Mouse (Mus musculus) MEL (cell line): ENCODE results near the gene Apc2. TPM values are rescaled to one million over a fixed set of nuclear protein-coding genes. Genes with fewer than 3 reads are reported as not detected.

Source experiments
- DNase-seq: peaks from one replicate; pipeline ENCODE4 v3.0.0; 2011; ENCODE audit warnings: low read depth, low spot score
- H3K27ac ChIP-seq: 2 replicates; pipeline ENCODE4 v1.5.1; 2012; ENCODE audit warnings: low read depth, mild to moderate bottlenecking, control low read depth, low read length, moderate library complexity; ENCODE audit not compliant: control insufficient read depth
- H3K27me3 ChIP-seq, 2 experiments: fragments of 150-350 bp in 1 of 2; sonication (generic) in 1 of 2; 2 replicates each; pipeline ENCODE4 v1.6.1; 2012; ENCODE audit warnings: low read length in 2 of 2, mild to moderate bottlenecking in 2 of 2, improper control_type of control experiment in 1 of 2, moderate library complexity in 1 of 2; ENCODE audit not compliant: insufficient read depth in 2 of 2, control insufficient read depth in 1 of 2
- H3K36me3 ChIP-seq, 2 experiments: 2 replicates each; pipeline ENCODE4 v1.6.1; 2012 to 2014; ENCODE audit warnings: low read length in 2 of 2, improper control_type of control experiment in 1 of 2, inconsistent platforms in 1 of 2, mild to moderate bottlenecking in 1 of 2; ENCODE audit not compliant: insufficient read depth in 2 of 2, control insufficient read depth in 1 of 2
- H3K4me1 ChIP-seq, 2 experiments: fragments of 150-350 bp in 1 of 2; sonication (generic) in 1 of 2; 2 replicates each; pipeline ENCODE4 v1.6.1; 2012; ENCODE audit warnings: low read length in 2 of 2, improper control_type of control experiment in 1 of 2, mild to moderate bottlenecking in 1 of 2; ENCODE audit not compliant: insufficient read depth in 2 of 2, control insufficient read depth in 1 of 2
- H3K4me3 ChIP-seq, 2 experiments: fragments of 150-350 bp in 1 of 2; sonication (generic) in 1 of 2; 2 replicates each; pipeline ENCODE4 v1.5.1; 2012; ENCODE audit warnings: low read depth in 2 of 2, low read length in 2 of 2, mild to moderate bottlenecking in 2 of 2, moderate library complexity in 2 of 2, control low read depth in 1 of 2, improper control_type of control experiment in 1 of 2; ENCODE audit not compliant: control insufficient read depth in 1 of 2, insufficient read depth in 1 of 2
- H3K79me2 ChIP-seq: 2 replicates; pipeline ENCODE4 v1.6.1; 2012; ENCODE audit warnings: mild to moderate bottlenecking, low read length, moderate library complexity; ENCODE audit not compliant: control insufficient read depth, poor library complexity, insufficient read depth
- H3K9ac ChIP-seq: 2 replicates; pipeline ENCODE4 v1.6.1; 2012; ENCODE audit warnings: low read depth, mild to moderate bottlenecking, control low read depth, low read length, moderate library complexity; ENCODE audit not compliant: control insufficient read depth, poor library complexity, severe bottlenecking
- H3K9me3 ChIP-seq: fragments of 150-350 bp; sonication (generic); replicated peaks from 2 replicates; pipeline ENCODE4 v1.6.1; 2012; ENCODE audit warnings: mild to moderate bottlenecking, low read length, improper control_type of control experiment, moderate library complexity; ENCODE audit not compliant: insufficient read depth
- MAZ ChIP-seq: IDR thresholded peaks from 2 replicates; pipeline ENCODE4 v1.6.1; 2012; ENCODE audit warnings: low read depth, mild to moderate bottlenecking, inconsistent platforms, low read length, improper control_type of control experiment
- polyA plus RNA-seq, 2 experiments: library from polyadenylated mRNA; stranded (reverse) in 1 of 2; unstranded in 1 of 2; fragments of >175 nt in 1 of 2; fragments of >200 nt in 1 of 2; gene quantifications; 2 replicates each; pipeline versions ENCODE4 v1.2.1 to v1.2.4; 2012; ENCODE audit warnings: low replicate concordance in 2 of 2, low read depth in 1 of 2; ENCODE audit not compliant: insufficient read length in 2 of 2, insufficient read depth in 1 of 2, missing spikeins in 1 of 2
- total RNA-seq: library from RNA; depleted of rRNA; stranded (reverse); fragments of 300-350 nt; gene quantifications from 2 replicates; pipeline ENCODE4 v1.2.3, GENCODE M21; 2012; rRNA removed

The Apc2 gene
- total and polyA plus RNA-seq, 3 experiments, result 0.58 to 1.2 TPM; not detected in 1

DNA sequence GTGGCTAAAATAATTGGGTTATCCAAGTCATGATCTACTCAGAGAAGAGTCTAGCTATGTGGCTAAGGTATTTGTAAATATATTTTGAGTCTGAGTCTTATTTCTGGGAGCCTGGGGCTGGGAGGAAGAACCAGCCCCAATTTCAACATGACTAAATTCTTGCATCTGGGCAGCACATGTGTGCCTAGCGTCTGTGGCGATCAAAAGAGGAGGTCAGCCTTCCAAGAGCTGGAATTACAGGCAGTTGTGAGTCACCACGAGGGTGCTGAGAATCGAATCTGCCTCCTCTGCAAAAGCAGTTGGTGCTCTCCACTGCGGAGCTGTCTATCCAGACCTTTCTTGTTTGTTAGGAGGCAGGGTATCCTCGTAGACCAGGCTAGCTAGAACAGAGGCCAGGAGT is 70.0 kb downstream of the Apc2 start:
- Histone ChIP-seq H3K27me3 (peaks cover 2% of the 10 kb centered on the region in 2 experiments; a peak in 1 of 4 replicates), H3K9ac (no peak overlapping the region), H3K27ac (no peak overlapping the region), H3K4me3 (no peak overlapping the region), H3K9me3 (no peaks in the 10 kb centered on the region), H3K79me2 (no peaks in the 10 kb centered on the region), H3K36me3 (no peaks in the 10 kb centered on the region), H3K4me1 (no peaks in the 10 kb centered on the region)
- no peak for DNase-seq
- TF ChIP-seq MAZ, result no peak

Other genes starting within 250 kb of the Apc2 start
- 422 and 508 TPM in 2 replicates for gene Gpx4, start 248.8 kb upstream of the Apc2 start, total RNA-seq
- 100 to 1,000 TPM in 1 of 2 experiments, not detected in 1; 536 TPM for gene Gpx4, start 248.8 kb upstream of the Apc2 start, polyA plus RNA-seq
- 14.6 and 15.8 TPM in 2 replicates for gene Sbno2, start 190.4 kb upstream of the Apc2 start, total RNA-seq
- gene Sbno2, start 190.4 kb upstream of the Apc2 start, polyA plus RNA-seq, result 10 to 100 TPM in 1 of 2 experiments, not detected in 1; 29.0 TPM
- gene Stk11, start 180.2 kb upstream of the Apc2 start, total RNA-seq, result 77.8 and 108 TPM in 2 replicates
- gene Stk11, start 180.2 kb upstream of the Apc2 start, polyA plus RNA-seq, result 100 to 1,000 TPM in 1 of 2 experiments, not detected in 1; 188 TPM
- gene Atp5d, start 157.3 kb upstream of the Apc2 start, total RNA-seq, result 308 and 324 TPM in 2 replicates
- gene Atp5d, start 157.3 kb upstream of the Apc2 start, polyA plus RNA-seq, result 100 to 1,000 TPM; 300 to 657 TPM
- gene Cbarp, start 155.1 kb upstream of the Apc2 start, total RNA-seq, result 4.8 and 6.8 TPM in 2 replicates
- gene Cbarp, start 155.1 kb upstream of the Apc2 start, polyA plus RNA-seq, result 10 to 100 TPM in 1 of 2 experiments, not detected in 1; 19.3 TPM
- 8.1 and 8.3 TPM in 2 replicates for gene Midn, start 147.7 kb upstream of the Apc2 start, total RNA-seq
- gene Midn, start 147.7 kb upstream of the Apc2 start, polyA plus RNA-seq, result 10 to 100 TPM in 1 of 2 experiments, not detected in 1; 26.7 TPM
- gene Cirbp, start 130.0 kb upstream of the Apc2 start, total RNA-seq, result 21.2 and 27.2 TPM in 2 replicates
- gene Cirbp, start 130.0 kb upstream of the Apc2 start, polyA plus RNA-seq, result 10 to 100 TPM in 1 of 2 experiments, not detected in 1; 56.6 TPM
- 16.9 and 17.7 TPM in 2 replicates for gene 1600002K03Rik, start 123.0 kb upstream of the Apc2 start, total RNA-seq
- 10 to 100 TPM in 1 of 2 experiments, not detected in 1; 11.4 TPM for gene 1600002K03Rik, start 123.0 kb upstream of the Apc2 start, polyA plus RNA-seq
- 0.12 TPM in 1 of 2 replicates, not detected in the other for gene Efna2, start 116.5 kb upstream of the Apc2 start, total RNA-seq
- gene Efna2, start 116.5 kb upstream of the Apc2 start, polyA plus RNA-seq, result 1 to 10 TPM in 1 of 2 experiments, not detected in 1; 2.8 TPM
- 34.8 and 35.3 TPM in 2 replicates for gene Mum1, start 69.5 kb upstream of the Apc2 start, total RNA-seq
- gene Mum1, start 69.5 kb upstream of the Apc2 start, polyA plus RNA-seq, result 10 to 100 TPM; 34.0 to 55.2 TPM
- 341 and 377 TPM in 2 replicates for gene Ndufs7, start 46.9 kb upstream of the Apc2 start, total RNA-seq
- gene Ndufs7, start 46.9 kb upstream of the Apc2 start, polyA plus RNA-seq, result 100 to 1,000 TPM in 1 of 2 experiments, not detected in 1; 458 TPM
- gene Gamt, start 35.0 kb upstream of the Apc2 start, total RNA-seq, result 4.1 and 6.0 TPM in 2 replicates
- gene Gamt, start 35.0 kb upstream of the Apc2 start, polyA plus RNA-seq, result 1 to 10 TPM in 1 of 2 experiments, not detected in 1; 8.4 TPM
- gene Dazap1, start 34.5 kb upstream of the Apc2 start, total RNA-seq, result 159 and 166 TPM in 2 replicates
- gene Dazap1, start 34.5 kb upstream of the Apc2 start, polyA plus RNA-seq, result 100 to 1,000 TPM in 1 of 2 experiments, not detected in 1; 236 TPM
- 3,963 and 4,320 TPM in 2 replicates for gene Rps15, start 3.5 kb upstream of the Apc2 start, total RNA-seq
- gene Rps15, start 3.5 kb upstream of the Apc2 start, polyA plus RNA-seq, result 1,000 to 10,000 TPM; 1,331 to 3,905 TPM
- 68.9 and 81.5 TPM in 2 replicates for gene 2310011J03Rik, start 24.6 kb downstream of the Apc2 start, total RNA-seq
- 10 to 100 TPM in 1 of 2 experiments, not detected in 1; 65.7 TPM for gene 2310011J03Rik, start 24.6 kb downstream of the Apc2 start, polyA plus RNA-seq
- 6.1 and 6.5 TPM in 2 replicates for gene Pcsk4, start 33.5 kb downstream of the Apc2 start, total RNA-seq
- 10 to 100 TPM in 1 of 2 experiments, not detected in 1; 23.1 TPM for gene Pcsk4, start 33.5 kb downstream of the Apc2 start, polyA plus RNA-seq
- 3.1 and 3.2 TPM in 2 replicates for gene Reep6, start 34.0 kb downstream of the Apc2 start, total RNA-seq
- 10 to 100 TPM in 1 of 2 experiments, not detected in 1; 27.9 TPM for gene Reep6, start 34.0 kb downstream of the Apc2 start, polyA plus RNA-seq
- gene Adamtsl5, start 52.4 kb downstream of the Apc2 start, total RNA-seq, result 2.4 and 3.9 TPM in 2 replicates
- 10 to 100 TPM in 1 of 2 experiments, not detected in 1; 16.5 TPM for gene Adamtsl5, start 52.4 kb downstream of the Apc2 start, polyA plus RNA-seq
- 0.19 TPM in 1 of 2 replicates, not detected in the other for gene Plk5, start 60.5 kb downstream of the Apc2 start, total RNA-seq
- under 1 TPM in 1 of 2 experiments, not detected in 1; 0.19 TPM for gene Plk5, start 60.5 kb downstream of the Apc2 start, polyA plus RNA-seq
- gene Mex3d, start 91.7 kb downstream of the Apc2 start, total RNA-seq, result 14.1 and 15.6 TPM in 2 replicates
- 10 to 100 TPM in 1 of 2 experiments, not detected in 1; 18.8 TPM for gene Mex3d, start 91.7 kb downstream of the Apc2 start, polyA plus RNA-seq
- 81.4 and 86.9 TPM in 2 replicates for gene Mbd3, start 103.6 kb downstream of the Apc2 start, total RNA-seq
- gene Mbd3, start 103.6 kb downstream of the Apc2 start, polyA plus RNA-seq, result 100 to 1,000 TPM in 1 of 2 experiments, not detected in 1; 289 TPM
- 879 and 935 TPM in 2 replicates for gene Uqcr11, start 110.9 kb downstream of the Apc2 start, total RNA-seq
- gene Uqcr11, start 110.9 kb downstream of the Apc2 start, polyA plus RNA-seq, result 100 to 1,000 TPM in 1 of 2 experiments, not detected in 1; 481 TPM
- gene Tcf3, start 137.7 kb downstream of the Apc2 start, total RNA-seq, result 113 and 125 TPM in 2 replicates
- 100 to 1,000 TPM in 1 of 2 experiments, not detected in 1; 258 TPM for gene Tcf3, start 137.7 kb downstream of the Apc2 start, polyA plus RNA-seq
- gene Onecut3, start 198.9 kb downstream of the Apc2 start, total RNA-seq, result not detected in 2 replicates
- gene Onecut3, start 198.9 kb downstream of the Apc2 start, polyA plus RNA-seq, result not detected
- 0.03 TPM in 1 of 2 replicates, not detected in the other for gene Atp8b3, start 243.1 kb downstream of the Apc2 start, total RNA-seq
- gene Atp8b3, start 243.1 kb downstream of the Apc2 start, polyA plus RNA-seq, result under 1 TPM in 1 of 2 experiments, not detected in 1; 0.13 TPM